Mouse (Mus musculus): ENCODE data around the gene Rab1b.
A peak's percentile ranks its signal among the peaks of the same experiment; 100 is the strongest.
"Not testable (repeated sequence)": the region's sequence is repeated elsewhere in the genome, so short reads cannot be mapped to it uniquely, and the experiment has no call there.

Gene Rab1b

GRCm38 (mm10) chr19:5106731-5107191, at the start of gene Rab1b:
TSS of gene Rab1b (minus strand) at chr19:5107072.
- DNase-seq, result peak; percentile 99

DNA sequence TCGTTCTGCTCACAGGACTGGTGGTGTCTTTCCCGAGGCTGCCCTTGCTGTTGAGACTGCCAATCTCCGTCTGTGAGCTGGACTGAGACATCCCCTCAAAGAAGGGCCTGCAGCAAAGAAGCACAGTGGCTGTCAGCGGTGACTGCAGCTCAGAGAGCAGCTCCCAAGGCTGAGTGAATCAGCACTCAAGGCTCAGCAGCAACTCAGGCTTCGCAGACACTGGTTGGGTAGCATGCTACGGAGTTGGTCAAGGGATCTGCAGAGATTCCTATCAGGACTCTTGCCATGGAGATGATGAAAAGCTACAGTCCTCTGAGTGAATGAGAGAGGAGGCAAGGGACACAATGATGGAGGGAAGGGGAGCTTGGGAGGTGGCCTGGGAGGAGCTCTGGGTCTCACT, 45.4 kb upstream of the Rab1b start:
- DNase-seq, result no peak

DNA sequence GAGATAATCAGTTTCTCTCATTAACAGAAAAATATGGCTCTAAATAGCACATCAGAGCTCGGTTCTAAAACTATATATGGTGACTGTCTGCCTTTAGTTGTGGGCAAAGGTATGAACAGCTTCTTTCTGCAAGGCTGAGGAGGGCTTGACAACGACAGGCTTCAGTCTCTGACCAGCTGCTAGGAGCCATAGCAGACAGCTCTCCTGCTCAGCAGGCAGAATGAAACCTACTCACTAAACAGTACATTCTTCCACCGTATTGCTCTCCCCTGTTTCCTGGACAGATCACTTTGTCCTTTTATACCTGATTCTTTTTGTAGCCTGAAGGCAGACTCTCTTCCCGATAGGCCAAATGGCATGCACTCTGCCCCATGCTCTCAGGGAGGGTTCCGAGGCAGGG, 44.9 kb upstream of the Rab1b start:
- no peak for DNase-seq

- peak; percentile 49 for DNase-seq
Observed at GRCm38 (mm10) chr19:5151331-5151730, 44.5 kb upstream of the Rab1b start.

DNA sequence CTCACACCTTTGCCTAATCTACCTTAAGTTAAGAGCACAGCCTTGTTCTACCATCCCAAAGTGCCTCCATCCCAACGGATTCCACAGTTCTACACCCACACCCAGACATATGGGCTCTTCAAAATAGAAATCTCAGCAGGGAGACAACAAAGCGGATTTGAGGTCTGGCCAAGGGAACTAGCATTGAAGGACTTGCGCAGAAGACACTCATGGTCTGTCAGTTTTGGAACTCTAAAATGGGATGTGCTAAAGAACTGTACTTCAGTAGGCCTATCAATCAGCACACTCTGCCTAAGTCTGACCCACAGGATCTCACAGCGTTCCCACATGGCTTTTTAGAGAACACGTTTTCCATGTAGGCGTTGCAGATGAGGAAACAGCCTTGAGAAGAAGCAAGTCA, 43.5 kb upstream of the Rab1b start:
- no peak for DNase-seq

DNA sequence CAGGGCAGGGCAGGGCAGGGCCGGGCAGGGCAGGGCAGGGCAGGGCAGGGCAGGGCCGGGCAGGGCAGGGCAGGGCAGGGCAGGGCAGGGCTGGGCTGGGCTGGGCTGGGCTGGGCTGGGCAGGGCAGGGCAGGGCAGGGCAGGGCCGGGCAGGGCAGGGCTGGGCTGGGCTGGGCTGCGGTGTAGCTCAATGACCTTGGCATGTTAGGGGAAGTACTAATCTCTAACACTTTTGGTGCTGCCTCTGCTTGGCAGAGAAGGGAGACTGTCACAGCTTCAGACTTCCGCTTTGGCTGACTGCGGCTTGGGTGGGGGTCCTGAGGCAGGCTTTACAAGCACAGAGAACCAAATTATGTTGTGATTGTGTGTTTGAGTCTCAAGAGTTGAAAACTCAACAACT, 42.2 kb upstream of the Rab1b start:
- not testable (repeated sequence) for DNase-seq

GRCm38 (mm10) chr19:5139640-5140039, 32.8 kb upstream of the Rab1b start:
- DNase-seq, result peak; percentile 17

DNA sequence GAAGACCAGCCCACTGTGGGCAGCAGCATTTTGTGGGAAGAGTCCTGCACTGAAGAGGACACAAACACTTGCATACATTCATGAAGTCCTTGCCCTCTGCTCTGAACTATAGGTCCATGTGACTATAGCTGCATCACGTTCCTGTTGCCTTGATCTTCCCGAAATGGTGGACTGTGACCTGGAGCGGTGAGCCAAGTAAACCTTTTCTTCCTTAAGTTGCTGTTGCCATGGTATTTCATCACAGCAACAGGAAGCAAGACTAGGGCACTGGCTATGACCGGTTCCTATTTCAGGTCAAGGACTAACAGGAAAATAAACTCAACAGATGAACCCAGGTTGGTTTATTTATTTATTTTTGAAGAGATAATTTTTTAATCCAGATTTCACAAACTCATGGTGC, 24.4 kb upstream of the Rab1b start:
- no peak for DNase-seq

GRCm38 (mm10) chr19:5129770-5130169, 22.9 kb upstream of the Rab1b start:
- DNase-seq, result no peak

DNA sequence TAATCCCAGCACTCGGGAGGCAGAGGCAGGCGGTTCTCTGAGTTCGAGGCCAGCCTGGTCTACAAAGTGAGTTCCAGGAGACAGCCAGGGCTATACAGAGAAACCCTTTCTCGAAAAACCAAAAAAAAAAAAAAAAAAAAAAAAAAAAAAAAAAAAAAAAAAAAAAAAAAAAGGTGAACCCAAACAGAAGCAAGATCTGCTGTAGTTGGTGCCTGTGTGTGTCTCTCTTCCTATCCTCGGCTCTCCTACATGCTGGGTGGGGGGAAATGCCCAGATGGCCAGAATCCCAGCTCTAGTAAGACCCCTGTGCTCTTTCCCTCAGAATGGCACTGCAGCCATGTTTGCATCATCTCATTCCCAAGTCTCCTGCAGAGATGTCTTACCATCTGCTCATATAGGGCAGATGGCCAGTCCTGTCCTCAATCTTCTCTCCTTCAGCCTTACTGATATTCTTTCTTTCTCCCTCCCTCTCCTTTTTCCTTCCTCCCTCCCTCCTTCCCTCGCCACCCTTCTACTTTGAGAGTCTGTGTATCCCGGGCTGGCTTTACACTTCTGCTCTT, 17.3 kb upstream of the Rab1b start:
- no peak for DNase-seq

- DNase-seq, result no peak
Observed at GRCm38 (mm10) chr19:5123241-5123640, 16.4 kb upstream of the Rab1b start.

DNA sequence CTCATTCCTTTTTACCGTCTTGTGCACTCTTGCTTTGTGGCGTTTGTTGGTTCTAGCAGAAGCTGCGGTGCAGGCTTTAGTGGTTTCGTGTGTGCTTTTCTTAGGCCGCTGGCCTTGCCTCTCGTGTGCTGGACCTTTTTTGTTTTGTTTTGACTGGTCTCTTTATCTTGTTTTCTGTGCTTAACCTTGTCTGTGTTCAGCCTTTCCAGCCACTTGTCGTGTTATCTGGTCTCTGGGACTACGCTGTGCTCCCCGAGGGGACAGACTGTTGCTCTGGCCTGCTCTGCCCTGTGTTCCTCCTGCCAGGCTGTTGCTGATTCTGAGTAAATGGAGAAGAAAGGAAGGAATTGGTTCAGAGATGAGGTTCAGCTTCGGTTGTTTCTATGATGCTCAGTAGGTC, 15.6 kb upstream of the Rab1b start:
- DNase-seq, result no peak

DNA sequence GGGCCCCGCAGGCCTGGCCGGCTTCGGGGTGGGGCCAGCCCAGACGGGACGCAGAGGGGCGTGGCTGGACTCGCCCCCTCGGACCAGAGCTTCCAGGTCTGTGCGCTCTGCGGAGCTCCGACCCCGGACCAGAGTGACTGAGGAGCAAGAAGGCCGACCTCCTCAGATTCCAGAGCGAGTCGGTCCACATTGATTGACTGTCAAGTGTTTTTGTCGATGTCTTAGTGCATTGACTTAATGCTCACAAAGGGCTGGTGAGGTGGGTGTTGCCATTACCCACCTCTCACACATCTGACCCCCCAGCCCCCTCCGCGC, 11.5 kb upstream of the Rab1b start, which contains the start of gene Klc2:
TSS of gene Klc2 (minus strand) at position 177 of the 315 bp plus-strand sequence.
- no peak for DNase-seq

GRCm38 (mm10) chr19:5117494-5118383, 10.9 kb upstream of the Rab1b start:
- peak; percentile 87 for DNase-seq

DNA sequence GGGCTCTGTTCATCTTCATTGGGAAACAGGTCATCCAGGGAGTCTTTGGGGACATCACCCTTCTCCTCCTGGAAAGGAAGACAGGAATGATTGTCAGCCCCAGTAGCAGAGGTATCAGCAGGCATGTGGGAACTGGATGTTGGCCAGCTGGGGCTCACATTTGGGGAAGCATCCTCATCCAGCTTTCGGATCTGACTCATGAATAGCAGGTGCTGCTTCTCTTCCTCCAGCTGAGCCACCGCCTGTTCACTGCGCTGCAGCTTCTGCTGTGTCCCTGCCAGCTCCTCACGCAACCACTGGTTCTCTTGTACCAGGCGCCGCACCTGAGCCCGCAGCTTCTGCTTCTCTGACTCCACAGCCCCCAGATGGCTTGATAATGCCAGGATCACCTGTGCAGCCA, 6.9 kb upstream of the Rab1b start:
- no peak for DNase-seq

DNA sequence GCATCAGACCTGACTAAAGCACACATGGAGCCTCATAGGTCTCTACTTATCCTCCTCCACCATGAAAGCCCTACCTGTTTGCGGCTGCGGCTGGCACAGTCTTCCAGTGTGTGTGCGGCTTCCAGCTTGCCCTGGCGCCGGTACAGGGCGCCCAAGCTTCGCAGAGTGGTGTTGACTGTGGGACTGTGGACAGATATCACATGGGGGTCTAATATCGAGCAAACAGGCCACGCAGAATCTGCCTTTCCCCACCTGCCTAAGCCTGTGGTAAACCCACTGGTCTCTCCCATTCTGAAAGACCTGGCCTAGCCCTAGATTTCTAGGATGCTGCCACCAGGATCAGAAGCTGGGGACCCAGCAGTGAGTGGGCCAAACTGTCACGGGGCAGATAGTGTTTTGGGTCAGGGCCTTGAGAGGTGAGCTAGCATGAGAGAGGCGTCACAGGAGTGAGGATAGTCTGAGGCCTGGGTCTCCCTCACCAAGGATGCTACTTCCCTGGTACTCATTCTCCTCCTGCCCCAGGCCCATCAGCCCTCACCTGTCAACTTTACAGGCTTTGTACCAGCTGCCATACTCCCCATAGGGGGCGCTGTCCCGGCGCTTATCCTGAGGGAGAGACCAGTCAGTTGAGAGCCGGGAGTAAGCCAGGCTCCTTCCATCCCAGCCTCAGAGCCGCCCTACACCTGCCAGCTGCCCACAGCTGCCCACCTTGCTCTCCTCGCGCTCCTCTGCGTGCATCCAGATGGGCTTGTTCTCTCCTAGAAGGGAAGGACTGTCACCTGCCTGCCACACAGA, 3.0 kb upstream of the Rab1b start:
- DNase-seq, result peak; percentile 52

DNA sequence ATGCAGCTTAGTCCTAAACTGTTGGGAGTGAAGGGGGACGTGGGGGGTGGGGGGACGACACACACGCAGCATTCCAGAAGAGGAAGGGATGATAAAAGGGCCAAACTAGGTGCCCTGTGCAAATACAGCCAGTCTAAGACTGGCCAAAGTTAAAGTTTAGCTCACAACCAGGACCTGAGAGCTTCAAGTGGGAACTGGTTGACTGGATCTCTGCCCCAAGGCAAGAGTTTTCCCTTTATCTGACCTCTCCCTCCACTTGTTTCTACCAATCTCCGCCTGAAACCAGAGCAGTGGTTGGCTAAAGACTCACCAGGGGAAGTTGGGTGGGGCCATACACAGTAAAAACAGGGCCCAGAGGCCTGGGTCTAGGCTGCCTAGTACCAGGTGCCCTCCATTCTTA, 1.8 kb upstream of the Rab1b start:
- DNase-seq, result no peak

- peak; percentile 44 for DNase-seq
Observed at GRCm38 (mm10) chr19:5108271-5108575, 1.4 kb upstream of the Rab1b start.

DNA sequence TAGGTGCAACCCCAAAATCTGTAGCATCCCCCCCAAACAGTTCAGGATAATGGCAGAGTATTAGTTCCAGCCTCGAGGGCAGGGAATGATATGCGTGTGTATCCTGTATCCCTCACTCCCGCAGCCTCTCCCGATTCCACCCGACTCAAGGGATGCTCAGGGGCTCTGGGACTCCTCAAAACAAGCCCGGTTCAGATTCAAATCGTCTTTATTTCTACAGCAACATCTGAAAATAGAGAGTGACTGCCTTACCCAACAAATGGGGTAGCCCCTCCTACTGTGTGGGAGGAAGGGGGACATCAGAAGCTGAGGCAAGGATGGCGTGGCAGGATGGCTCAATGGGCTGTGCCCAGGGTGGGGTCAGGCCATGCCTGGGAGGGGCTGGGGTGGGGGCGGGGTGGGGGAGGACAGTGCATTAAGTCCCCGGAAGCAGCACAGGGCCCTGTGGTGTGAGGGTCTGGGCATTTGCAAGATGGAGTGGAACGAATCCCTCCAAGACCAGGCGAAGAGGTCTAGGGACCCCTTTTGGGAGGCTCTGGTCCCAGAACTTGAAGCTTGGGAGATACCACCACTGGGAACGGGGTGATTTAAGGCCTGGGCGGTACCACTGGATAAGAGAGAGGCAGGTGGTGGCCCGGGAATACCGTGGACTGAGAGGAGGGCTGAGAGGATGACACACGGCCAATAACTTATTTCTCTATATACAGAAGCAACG, 841 bp upstream of the Rab1b start:
- no peak for DNase-seq

DNA sequence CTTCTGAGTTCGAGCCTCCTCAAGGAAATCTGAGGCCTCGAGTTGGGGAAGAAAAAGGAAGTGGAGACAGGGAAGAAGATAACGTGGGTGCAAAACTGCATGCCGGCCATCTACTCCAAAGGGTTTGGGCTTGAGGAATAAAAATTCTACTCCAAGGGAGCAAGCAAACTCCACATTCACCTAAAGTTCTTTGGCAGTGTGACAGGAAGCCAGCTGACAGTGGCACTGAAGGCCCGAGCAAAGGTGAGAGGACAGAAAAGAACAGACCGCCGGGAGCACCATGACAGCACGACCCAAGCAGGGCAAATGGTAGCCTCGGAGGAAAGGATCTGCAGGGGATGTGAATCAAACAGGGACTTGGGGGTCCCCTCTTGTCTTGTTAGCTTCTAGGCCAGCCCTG, 798 bp downstream of the Rab1b start:
- no peak for DNase-seq

DNA sequence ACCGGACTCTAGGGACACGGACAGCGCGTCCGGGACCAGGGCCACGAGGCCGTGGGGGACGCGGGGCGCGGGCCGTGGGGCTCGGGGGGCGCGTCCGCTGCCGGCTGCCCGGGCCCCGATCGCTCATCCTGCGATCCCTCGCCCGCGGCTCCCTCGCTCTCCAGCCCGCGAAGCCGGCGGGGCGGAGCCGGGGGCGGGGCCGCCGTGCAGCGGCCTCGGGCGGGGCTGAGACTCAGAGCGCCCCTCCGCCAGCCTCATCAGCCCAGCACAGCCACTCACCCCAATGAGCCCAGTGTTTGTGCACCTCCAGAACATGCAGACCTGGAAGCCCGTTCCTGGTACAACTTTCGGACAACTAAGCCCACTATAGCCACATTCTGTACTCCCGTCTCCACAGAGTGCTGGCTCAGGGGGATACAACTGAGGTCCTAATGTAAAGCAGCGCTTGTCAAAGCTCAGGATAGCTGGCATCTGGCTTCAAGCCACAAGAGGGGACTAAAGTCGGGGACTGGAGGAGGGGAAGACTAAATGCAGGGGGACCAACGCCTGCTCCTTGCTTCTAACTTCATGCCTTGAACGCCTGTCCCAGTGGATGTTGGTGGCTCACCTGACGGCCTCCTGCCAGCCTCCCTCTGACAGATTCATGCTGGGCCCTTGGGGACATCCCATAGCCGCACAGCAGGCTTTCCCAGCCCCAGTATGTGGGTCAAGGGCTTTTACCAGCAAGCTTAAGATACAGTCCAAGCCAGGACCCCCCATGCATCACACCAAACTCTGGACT, 8.3 kb downstream of the Rab1b start, which contains the start of gene Cnih2:
TSS of gene Cnih2 (minus strand) at position 159 of the 781 bp plus-strand sequence.
- DNase-seq, result peak; percentile 75

Data from liver (tissue).